Mouse (Mus musculus) hindbrain, embryonic 13.5 days (tissue): ENCODE results near the gene Gm20388. TPM values are rescaled to one million over a fixed set of nuclear protein-coding genes. Genes with fewer than 3 reads are reported as not detected.

Experiments used
- ATAC-seq: fragments of 200-750 bp; cut with Nextera tagmentation; 2 replicates; pipeline ENCODE4 v1.8.0; 2017; ENCODE audit warnings: moderate TSS enrichment; ENCODE audit not compliant: low FRiP score
- H3K27ac ChIP-seq: fragments of 300-500 bp; sonication (generic); 2 replicates; pipeline ENCODE4 v1.5.1; 2015; ENCODE audit warnings: inconsistent platforms, mild to moderate bottlenecking, moderate library complexity
- H3K27me3 ChIP-seq: fragments of 300-500 bp; sonication (generic); 2 replicates; pipeline ENCODE4 v1.6.1; 2015; ENCODE audit warnings: mild to moderate bottlenecking, inconsistent platforms
- H3K36me3 ChIP-seq: fragments of 300-500 bp; sonication (generic); 2 replicates; pipeline ENCODE4 v1.6.1; 2015; ENCODE audit warnings: mild to moderate bottlenecking, inconsistent platforms
- H3K4me1 ChIP-seq: fragments of 300-500 bp; sonication (generic); replicated peaks from 2 replicates; pipeline ENCODE4 v1.6.1; 2015; ENCODE audit warnings: inconsistent platforms
- H3K4me2 ChIP-seq: fragments of 300-500 bp; sonication (generic); 2 replicates; pipeline ENCODE4 v1.6.1; 2015; ENCODE audit warnings: inconsistent platforms, mild to moderate bottlenecking, moderate library complexity
- H3K4me3 ChIP-seq: fragments of 300-500 bp; sonication (generic); 2 replicates; pipeline ENCODE4 v1.5.1; 2015; ENCODE audit warnings: mild to moderate bottlenecking, inconsistent platforms
- H3K9ac ChIP-seq: fragments of 300-500 bp; sonication (generic); 2 replicates; pipeline ENCODE4 v1.6.1; 2015; ENCODE audit warnings: mild to moderate bottlenecking, inconsistent platforms
- H3K9me3 ChIP-seq: fragments of 300-500 bp; sonication (generic); 2 replicates; pipeline ENCODE4 v1.6.1; 2016; ENCODE audit warnings: inconsistent platforms
- WGBS: fragments of 180-500 bp; shearing (Covaris S2); methylation state at CpG from one replicate; pipeline ENCODE4 v1.1.7; 2015; 5-methylcytosine and 5-hydroxymethylcytosine counted together
- polyA plus RNA-seq: library from polyadenylated mRNA; unstranded; fragments of >200 nt; fragmentation: Nextera tagmentation; extraction: Ambion mirVana; gene quantifications from 2 replicates; pipeline ENCODE4 v1.2.1, GENCODE M21; 2015

Gm20388 gene
- polyA plus RNA-seq, 1 experiment from 2014 or later: 1.9 TPM

- Histone ChIP-seq H3K27ac (no peak overlapping the region), H3K9me3 (no peaks in the 10 kb centered on the region), H3K27me3 (0 out of 2 replicates have a peak, but pooled peaks cover 5% of the 10 kb centered on the region), H3K9ac (no peak overlapping the region), H3K4me2 (no peak overlapping the region), H3K4me1 (peaks cover 74% of the 10 kb centered on the region), H3K4me3 (no peak overlapping the region), H3K36me3 (no peaks in the 10 kb centered on the region)
- 86% methylated on average over 8 of the region's 9 CpGs for WGBS
- ATAC-seq: no peak
Observed at GRCm38 (mm10) chr8:120463918-120464584, 553.4 kb downstream of the Gm20388 start.

DNA sequence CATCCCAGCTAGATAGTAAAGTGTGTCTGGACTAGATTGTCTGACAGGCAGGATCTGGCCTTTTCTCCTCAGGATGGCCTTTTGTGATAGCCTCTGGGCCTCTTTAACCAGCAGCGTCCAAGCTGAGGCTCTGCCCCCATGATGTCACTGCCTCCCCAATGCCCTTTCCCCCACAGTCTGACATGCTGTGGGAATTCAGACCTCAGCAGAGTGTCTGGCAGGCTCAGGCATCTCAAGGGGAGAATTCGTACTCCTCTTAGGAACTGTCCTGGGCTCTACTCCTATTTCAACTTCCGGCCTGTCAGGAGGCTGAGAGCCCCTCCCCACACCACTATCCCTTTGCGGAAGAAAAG is 553.9 kb downstream of the Gm20388 start:
- H3K9me3 ChIP-seq: no peaks in the 10 kb centered on the region
- 65% methylated on average over 4 of the region's 4 CpGs for WGBS
- H3K36me3 ChIP-seq: no peaks in the 10 kb centered on the region
- 0 out of 2 replicates have a peak, but pooled peaks cover 5% of the 10 kb centered on the region for H3K27me3 ChIP-seq
- H3K9ac ChIP-seq: no peak overlapping the region
- no peak overlapping the region for H3K27ac ChIP-seq
- no peak for ATAC-seq
- no peak overlapping the region for H3K4me2 ChIP-seq
- H3K4me3 ChIP-seq: no peak overlapping the region
- H3K4me1 ChIP-seq: peaks cover 70% of the 10 kb centered on the region

GRCm38 (mm10) chr8:120465710-120466109 is 555.1 kb downstream of the Gm20388 start:
- Histone ChIP-seq H3K27ac (peak overlapping the region; percentile 58), H3K4me3 (no peak overlapping the region), H3K27me3 (0 out of 2 replicates have a peak, but pooled peaks cover 5% of the 10 kb centered on the region), H3K9ac (no peak overlapping the region), H3K4me1 (peaks cover 69% of the 10 kb centered on the region), H3K9me3 (no peaks in the 10 kb centered on the region), H3K4me2 (no peak overlapping the region), H3K36me3 (no peaks in the 10 kb centered on the region)
- ATAC-seq: no peak; the same call in 1 of the 2 replicates
- WGBS: 14% methylated on average over 8 of the region's 8 CpGs

DNA sequence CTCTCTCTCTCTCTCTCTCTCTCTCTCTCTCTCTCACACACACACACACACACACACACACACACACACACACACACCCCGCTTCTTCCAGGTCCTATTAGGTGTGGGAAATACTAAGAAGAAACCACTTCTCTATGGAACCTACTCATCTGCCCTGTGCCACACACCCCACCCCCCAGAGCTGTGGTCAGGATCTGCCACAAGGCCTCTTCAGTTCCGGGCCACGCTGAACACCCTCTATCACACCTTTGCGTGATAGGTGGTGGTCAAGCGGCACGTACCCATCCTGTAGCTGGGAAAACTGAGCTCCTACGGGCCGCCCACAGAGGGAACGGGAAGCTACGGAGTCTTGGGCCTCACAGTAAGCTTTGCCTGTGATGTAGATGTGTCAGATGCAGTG is 555.6 kb downstream of the Gm20388 start:
- 0 out of 2 replicates have a peak, but pooled peaks cover 5% of the 10 kb centered on the region for H3K27me3 ChIP-seq
- no peak overlapping the region for H3K4me3 ChIP-seq

GRCm38 (mm10) chr8:120467598-120467997 is 557.0 kb downstream of the Gm20388 start:
- Histone ChIP-seq H3K27me3 (0 out of 2 replicates have a peak, but pooled peaks cover 5% of the 10 kb centered on the region), H3K4me2 (no peak overlapping the region), H3K4me3 (no peak overlapping the region), H3K9me3 (no peaks in the 10 kb centered on the region), H3K9ac (no peak overlapping the region; the same call in 1 of the 2 replicates), H3K4me1 (peaks cover 69% of the 10 kb centered on the region), H3K27ac (no peak overlapping the region), H3K36me3 (no peaks in the 10 kb centered on the region)
- 87% methylated on average over 7 of the region's 7 CpGs for WGBS
- ATAC-seq: no peak

More for the DNA sequence above, 555.6 kb downstream of the Gm20388 start:
- peaks cover 69% of the 10 kb centered on the region for H3K4me1 ChIP-seq
- H3K27ac ChIP-seq: no peak overlapping the region
- no peaks in the 10 kb centered on the region for H3K36me3 ChIP-seq
- WGBS: 62% methylated on average over 10 of the region's 10 CpGs
- peak overlapping the region; percentile 29; the same call in 1 of the 2 replicates for H3K9ac ChIP-seq
- no peak overlapping the region for H3K4me2 ChIP-seq
- no peaks in the 10 kb centered on the region for H3K9me3 ChIP-seq
- ATAC-seq: no peak

- 93% methylated on average over 12 of the region's 12 CpGs for WGBS
- no peak overlapping the region for H3K4me3 ChIP-seq
- no peaks in the 10 kb centered on the region for H3K36me3 ChIP-seq
- H3K9me3 ChIP-seq: no peaks in the 10 kb centered on the region
- 0 out of 2 replicates have a peak, but pooled peaks cover 5% of the 10 kb centered on the region for H3K27me3 ChIP-seq
- H3K4me1 ChIP-seq: peaks cover 87% of the 10 kb centered on the region
- H3K4me2 ChIP-seq: no peak overlapping the region
- no peak for ATAC-seq
- H3K9ac ChIP-seq: no peak overlapping the region
- H3K27ac ChIP-seq: no peak overlapping the region
Observed at GRCm38 (mm10) chr8:120470170-120470569, 559.5 kb downstream of the Gm20388 start.

DNA sequence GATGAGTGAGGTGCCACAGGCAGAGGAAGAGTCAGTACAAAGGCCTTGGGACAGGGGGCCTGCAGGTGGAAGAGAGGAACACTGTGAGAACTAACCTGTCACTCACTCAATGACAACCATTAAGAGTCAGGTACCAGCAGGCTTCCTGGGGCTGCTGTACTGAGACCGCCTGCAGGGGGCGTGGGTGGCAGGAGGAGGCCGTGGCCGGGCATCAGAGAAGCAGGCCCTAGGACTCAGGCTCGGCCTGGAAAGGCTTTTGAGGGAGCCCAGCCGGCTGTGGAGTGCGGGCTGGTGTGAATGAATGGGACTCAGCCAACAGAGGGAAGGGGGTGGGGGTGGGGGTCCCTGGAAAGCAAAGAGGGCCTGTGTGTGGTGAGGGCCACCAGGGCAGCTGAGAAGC is 560.5 kb downstream of the Gm20388 start:
- Histone ChIP-seq H3K4me2 (no peak overlapping the region), H3K36me3 (no peaks in the 10 kb centered on the region), H3K27ac (peak overlapping the region; percentile 87), H3K27me3 (0 out of 2 replicates have a peak, but pooled peaks cover 5% of the 10 kb centered on the region), H3K9me3 (no peaks in the 10 kb centered on the region), H3K9ac (no peak overlapping the region), H3K4me3 (no peak overlapping the region), H3K4me1 (peaks cover 88% of the 10 kb centered on the region)
- no peak for ATAC-seq
- 9% methylated on average over 7 of the region's 7 CpGs for WGBS

DNA sequence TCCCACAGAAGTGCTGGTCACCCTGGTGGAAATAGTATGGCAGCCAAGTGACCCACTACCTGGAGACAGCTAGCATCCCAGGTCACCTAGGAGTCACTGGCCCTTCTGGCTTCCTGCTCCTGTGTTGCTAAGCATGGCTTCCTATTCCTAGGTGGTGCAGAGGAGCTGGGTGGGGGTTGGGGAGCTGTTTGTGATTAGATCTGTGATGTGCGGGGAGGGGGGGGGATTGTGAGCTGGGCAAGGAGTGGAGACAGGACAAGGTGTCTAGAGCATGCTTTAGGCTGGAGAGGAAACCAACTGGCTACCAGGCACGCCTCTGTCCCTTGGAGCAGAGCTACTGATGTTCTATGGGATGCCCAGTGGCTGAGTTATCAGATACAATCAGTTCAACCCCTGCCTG is 561.1 kb downstream of the Gm20388 start:
- Histone ChIP-seq H3K36me3 (no peaks in the 10 kb centered on the region), H3K27me3 (0 out of 2 replicates have a peak, but pooled peaks cover 5% of the 10 kb centered on the region), H3K4me2 (no peak overlapping the region; the same call in 1 of the 2 replicates), H3K4me3 (no peak overlapping the region), H3K9ac (no peak overlapping the region), H3K9me3 (no peaks in the 10 kb centered on the region), H3K27ac (peak overlapping the region; percentile 87), H3K4me1 (peaks cover 88% of the 10 kb centered on the region)
- WGBS: 63% methylated on average over 2 of the region's 2 CpGs
- ATAC-seq: no peak

DNA sequence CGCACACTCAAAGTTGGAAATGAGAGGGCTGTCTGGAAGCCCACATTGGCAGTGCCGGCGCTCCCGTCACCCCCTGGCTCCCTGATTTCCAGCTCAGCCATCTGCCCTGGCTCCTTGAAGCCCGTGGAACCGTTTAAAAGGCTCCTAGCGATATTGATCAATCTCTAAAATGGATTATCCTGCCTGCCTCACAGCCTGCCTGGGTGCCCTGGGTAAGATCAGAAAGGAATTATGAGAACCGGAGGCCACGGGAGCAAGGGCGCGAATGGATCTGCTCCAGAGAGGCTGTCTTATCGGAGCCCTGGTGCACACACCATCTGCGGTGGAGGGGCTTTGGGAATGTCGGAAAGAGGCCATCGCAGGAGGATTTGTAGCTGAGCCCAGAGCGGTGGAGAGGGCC is 561.6 kb downstream of the Gm20388 start:
- H3K36me3 ChIP-seq: no peaks in the 10 kb centered on the region
- 35% methylated on average over 16 of the region's 16 CpGs for WGBS
- no peak overlapping the region for H3K9ac ChIP-seq
- peaks cover 88% of the 10 kb centered on the region for H3K4me1 ChIP-seq
- H3K27me3 ChIP-seq: 0 out of 2 replicates have a peak, but pooled peaks cover 5% of the 10 kb centered on the region
- ATAC-seq: no peak
- peak overlapping the region; percentile 87 for H3K27ac ChIP-seq
- no peaks in the 10 kb centered on the region for H3K9me3 ChIP-seq
- peak overlapping the region; percentile 17; the same call in 1 of the 2 replicates for H3K4me2 ChIP-seq
- no peak overlapping the region for H3K4me3 ChIP-seq

DNA sequence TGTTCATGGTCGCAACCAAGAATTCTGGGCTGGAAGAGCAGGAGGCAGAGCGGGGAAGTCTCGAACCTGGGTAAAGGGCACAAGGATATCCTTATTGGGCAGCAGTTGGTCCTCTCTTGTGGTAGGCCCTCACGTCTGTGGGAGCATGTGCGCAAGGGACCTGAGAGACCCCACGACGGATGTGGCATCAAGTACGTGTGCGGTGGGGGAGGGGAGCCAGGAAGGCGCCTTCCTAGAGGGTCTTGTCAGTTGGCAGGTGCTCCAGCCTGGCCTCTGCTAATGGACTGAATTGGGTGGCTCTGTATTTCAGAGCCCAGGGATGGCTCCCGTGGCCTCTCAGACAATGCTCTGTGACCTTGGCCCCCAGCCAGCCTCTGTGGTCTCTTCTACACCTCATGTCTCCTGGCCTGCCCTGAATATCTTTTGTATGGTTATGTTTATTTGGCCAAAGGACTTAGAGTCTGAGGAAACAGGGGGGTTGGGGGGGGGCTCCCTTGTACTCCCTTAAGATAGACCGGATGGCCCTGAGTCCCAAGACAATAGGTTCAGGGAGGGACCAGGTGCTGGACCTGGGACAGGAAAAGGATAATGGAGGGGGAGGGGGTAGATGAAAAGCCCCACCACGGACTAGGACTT is 563.2 kb downstream of the Gm20388 start:
- no peak overlapping the region for H3K4me3 ChIP-seq
- no peaks in the 10 kb centered on the region for H3K36me3 ChIP-seq
- no peak overlapping the region for H3K4me2 ChIP-seq
- 74% methylated on average over 13 of the region's 13 CpGs for WGBS
- H3K4me1 ChIP-seq: peaks cover 85% of the 10 kb centered on the region
- no peaks in the 10 kb centered on the region for H3K27me3 ChIP-seq
- no peak overlapping the region for H3K9ac ChIP-seq
- ATAC-seq: no peak
- no peaks in the 10 kb centered on the region for H3K9me3 ChIP-seq
- H3K27ac ChIP-seq: no peak overlapping the region

DNA sequence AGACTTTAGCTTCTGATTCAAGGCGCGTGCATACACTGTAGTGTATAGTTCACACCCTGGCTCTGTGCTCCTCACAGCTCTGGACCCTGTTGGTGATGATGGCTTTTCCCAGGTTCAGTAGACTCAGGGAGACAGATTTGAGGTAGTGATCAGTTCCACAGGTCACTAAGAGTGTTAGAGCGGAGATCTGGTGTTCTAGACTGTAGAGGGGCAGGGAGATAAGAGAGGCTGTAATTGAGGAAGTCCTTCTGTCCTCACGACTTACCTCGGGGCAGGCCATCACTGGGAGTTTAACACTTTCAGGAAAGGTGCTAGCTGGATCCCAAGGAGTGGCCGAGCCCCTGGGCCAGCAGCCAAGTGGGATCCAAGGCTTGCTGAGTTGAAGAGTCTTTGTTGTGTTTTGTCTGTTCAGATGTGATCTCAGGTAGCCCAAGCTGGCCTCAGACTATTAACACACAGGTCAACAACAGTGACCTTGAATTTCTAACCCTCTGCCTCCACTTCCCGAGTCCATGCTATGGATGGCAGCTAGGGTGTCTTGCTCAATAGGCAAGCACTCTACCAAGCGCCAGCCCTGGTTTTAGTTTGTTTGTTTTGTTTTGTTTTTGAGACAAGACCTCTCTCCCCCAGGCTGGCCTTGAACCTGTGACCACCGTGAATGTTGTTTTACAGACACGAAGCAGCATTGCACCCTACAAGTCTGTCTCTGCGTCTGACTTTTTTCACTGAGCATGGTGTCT is 564.0 kb downstream of the Gm20388 start:
- H3K36me3 ChIP-seq: no peaks in the 10 kb centered on the region
- no peak overlapping the region for H3K9ac ChIP-seq
- no peaks in the 10 kb centered on the region for H3K9me3 ChIP-seq
- 85% methylated on average over 11 of the region's 11 CpGs for WGBS
- H3K27me3 ChIP-seq: no peaks in the 10 kb centered on the region
- no peak for ATAC-seq
- no peak overlapping the region for H3K4me3 ChIP-seq
- peaks cover 89% of the 10 kb centered on the region for H3K4me1 ChIP-seq
- H3K4me2 ChIP-seq: no peak overlapping the region
- H3K27ac ChIP-seq: 0 out of 2 replicates have a peak overlapping the region, but pooled peaks have one; percentile 24
